Mouse (Mus musculus) CH12.LX (cell line): ENCODE measurements around the gene Csk.

Experiments
- BHLHE40 ChIP-seq: IDR thresholded peaks from 2 replicates; pipeline ENCODE4 v1.6.1; 2011; ENCODE audit warnings: mild to moderate bottlenecking, low read depth, low read length, improper control_type of control experiment
- CTCF ChIP-seq, 2 experiments: IDR thresholded peaks in 1 of 2; conservative IDR thresholded peaks in 1 of 2; 2 replicates each; pipeline ENCODE4 v1.5.1; 2011 to 2012; ENCODE audit warnings: low read depth in 2 of 2, low read length in 2 of 2, improper control_type of control experiment in 1 of 2, inconsistent platforms in 1 of 2, mild to moderate bottlenecking in 1 of 2, moderate library complexity in 1 of 2
- E2F4 ChIP-seq: IDR thresholded peaks from 2 replicates; pipeline ENCODE4 v1.6.1; 2011; ENCODE audit warnings: low read depth, low read length, improper control_type of control experiment; ENCODE audit not compliant: insufficient replicate concordance
- ELF1 ChIP-seq: IDR thresholded peaks from 2 replicates; pipeline ENCODE4 v1.6.1; 2014; ENCODE audit warnings: low read depth, mild to moderate bottlenecking, inconsistent platforms, low read length, improper control_type of control experiment
- KAT2A ChIP-seq: IDR thresholded peaks from 2 replicates; pipeline ENCODE4 v1.6.1; 2012; ENCODE audit warnings: low read length, improper control_type of control experiment, inconsistent platforms; ENCODE audit not compliant: insufficient replicate concordance
- NRF1 ChIP-seq: IDR thresholded peaks from 2 replicates; pipeline ENCODE4 v1.6.1; 2014; ENCODE audit warnings: low read depth, mild to moderate bottlenecking, inconsistent platforms, low read length, improper control_type of control experiment, moderate library complexity
- POLR2A ChIP-seq: IDR thresholded peaks from 2 replicates; pipeline ENCODE4 v1.6.1; 2011; ENCODE audit warnings: low read depth, mild to moderate bottlenecking, improper control_type of control experiment, low read length
- SMC3 ChIP-seq: IDR thresholded peaks from 2 replicates; pipeline ENCODE4 v1.6.1; 2011; ENCODE audit warnings: low read depth, low read length, improper control_type of control experiment
- TCF12 ChIP-seq: IDR thresholded peaks from 2 replicates; pipeline ENCODE4 v1.6.1; 2014; ENCODE audit warnings: low read depth, mild to moderate bottlenecking, inconsistent platforms, low read length, improper control_type of control experiment
- USF2 ChIP-seq: conservative IDR thresholded peaks from 2 replicates; pipeline ENCODE4 v1.6.1; 2011; ENCODE audit warnings: low read depth, low read length, improper control_type of control experiment

DNA sequence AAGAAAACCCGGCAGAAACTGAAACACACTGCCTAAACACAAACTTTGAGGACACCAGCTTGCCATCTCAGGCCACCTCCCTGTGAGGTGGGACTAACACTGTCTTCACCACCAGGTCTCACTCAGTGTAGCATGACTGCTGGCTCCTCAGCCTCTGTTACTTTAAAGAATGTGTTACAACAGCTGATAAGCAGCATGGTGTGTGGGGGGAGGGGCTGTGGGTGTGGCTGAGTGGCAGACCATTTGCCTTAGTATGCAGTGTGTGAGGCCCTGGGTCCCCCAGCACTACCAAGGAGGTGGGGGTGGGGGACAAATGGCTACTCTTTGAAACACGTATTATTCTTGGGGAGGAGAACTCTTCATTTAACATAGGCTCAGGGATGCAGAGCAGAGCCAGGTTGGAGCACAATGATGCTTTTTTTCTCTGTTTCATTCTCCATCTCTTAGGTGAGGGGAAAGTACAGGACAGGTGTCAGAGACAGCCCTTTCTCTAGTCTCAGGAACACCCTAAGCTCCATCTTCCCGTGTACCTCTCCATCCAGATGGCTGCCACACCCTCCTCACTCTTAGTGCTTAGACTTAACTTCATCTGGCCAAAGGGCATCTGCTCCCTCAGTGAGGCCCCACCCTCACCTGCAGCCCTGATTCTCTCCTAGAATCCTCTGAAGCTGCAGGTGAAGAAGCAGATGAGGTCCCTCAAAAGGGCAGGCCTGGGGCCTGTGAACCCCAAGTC lies 52.6 kb downstream of the Csk start:
- TF ChIP-seq NRF1 (no peak), E2F4 (no peak), CTCF (conservative IDR thresholded peaks at IDR 0.05 in 1 of 2, IDR thresholded peaks at IDR 0.05 in 1 of 2; ENCODE audit: low read depth in 2 of 2, low read length in 2 of 2) (no peak), ELF1 (no peak), BHLHE40 (no peak), POLR2A (no peak), KAT2A (no peak), TCF12 (no peak), SMC3 (no peak), USF2 (no peak)
